Mouse (Mus musculus): ENCODE data around the gene Psmc2. TPM values are rescaled to one million over a fixed set of nuclear protein-coding genes. Genes with fewer than 3 reads are reported as not detected.

The Psmc2 gene
- polyA plus RNA-seq, 1 experiment from 2014 or later: 82.0 TPM

DNA sequence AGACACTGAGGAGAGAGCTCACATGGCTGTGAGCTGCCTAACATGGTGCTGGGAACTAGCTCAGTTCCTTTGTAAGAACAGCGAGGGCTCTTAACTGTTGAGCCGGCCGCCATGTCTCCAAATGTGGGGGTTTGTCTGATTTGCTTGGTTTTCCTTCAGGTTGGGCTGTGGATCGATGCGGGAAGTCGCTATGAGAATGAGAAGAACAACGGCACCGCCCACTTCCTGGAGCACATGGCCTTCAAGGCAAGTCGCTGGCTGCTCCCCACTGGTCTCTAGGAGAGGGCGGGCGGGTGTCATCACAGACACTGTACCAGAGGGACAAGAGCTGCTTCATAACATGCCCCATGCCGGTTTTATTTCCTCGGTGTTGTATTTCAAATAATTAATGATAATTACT is 45.2 kb upstream of the Psmc2 start:
- Histone ChIP-seq H3K4me1 (ENCODE audit: insufficient read depth) (peaks cover 9% of the 10 kb centered on the region), H3K9me3 (ENCODE audit: low read length) (no peaks in the 10 kb centered on the region), H3K4me3 (ENCODE audit: low read depth, low read length) (no peak overlapping the region), H3K9ac (replicated peaks) (no peak overlapping the region), H3K36me3 (replicated peaks; ENCODE audit: insufficient read depth, low read length) (peaks cover 47% of the 10 kb centered on the region), H3K4me2 (ENCODE audit: low read depth, low read length) (no peak overlapping the region), H3K27ac (ENCODE audit: low read depth) (no peak overlapping the region), H3K27me3 (ENCODE audit: insufficient read depth, low read length) (no peaks in the 10 kb centered on the region)
- 83% methylated on average over 13 of the region's 13 CpGs for WGBS (ENCODE audit: insufficient replicate concordance)
- DNase-seq (no peak), ATAC-seq (no peak)
- TF ChIP-seq EP300 (IDR thresholded peaks at IDR 0.05; ENCODE audit: low read depth): no peak
- no peak for TF ChIP-seq CTCF (IDR thresholded peaks at IDR 0.05; ENCODE audit: low read depth)

DNA sequence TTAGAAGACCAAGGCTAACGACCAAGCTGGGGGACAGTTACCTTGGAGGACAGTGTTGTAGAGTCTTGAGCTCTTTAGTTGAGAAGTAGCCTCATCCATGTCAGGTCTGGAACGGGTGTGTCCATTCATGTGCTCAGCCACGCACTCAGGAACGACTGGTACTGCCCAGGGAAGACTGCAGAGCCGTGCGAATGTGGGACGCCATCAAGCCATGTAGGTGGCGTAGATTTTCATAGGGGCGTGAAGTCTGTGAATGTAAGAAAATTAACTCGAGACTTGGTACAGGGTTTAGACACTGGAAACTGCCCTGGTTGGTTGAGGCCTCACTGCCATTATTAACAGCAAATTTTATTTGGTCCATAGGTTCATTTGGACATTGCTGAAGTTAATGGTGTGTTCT is 41.5 kb upstream of the Psmc2 start:
- H3K27ac ChIP-seq (ENCODE audit: low read depth): no peak overlapping the region
- H3K9me3 ChIP-seq (ENCODE audit: low read length): no peaks in the 10 kb centered on the region
- no peak overlapping the region for H3K4me3 ChIP-seq (ENCODE audit: low read depth, low read length)
- DNase-seq (no peak), ATAC-seq (no peak)
- TF ChIP-seq CTCF (IDR thresholded peaks at IDR 0.05; ENCODE audit: low read depth) (no peak), EP300 (IDR thresholded peaks at IDR 0.05; ENCODE audit: low read depth) (no peak)
- no peak overlapping the region for H3K9ac ChIP-seq (replicated peaks)
- WGBS (ENCODE audit: insufficient replicate concordance): 86% methylated on average over 10 of the region's 10 CpGs
- peaks cover 78% of the 10 kb centered on the region for H3K36me3 ChIP-seq (replicated peaks; ENCODE audit: insufficient read depth, low read length)
- H3K4me1 ChIP-seq (ENCODE audit: insufficient read depth): no peaks in the 10 kb centered on the region
- no peaks in the 10 kb centered on the region for H3K27me3 ChIP-seq (ENCODE audit: insufficient read depth, low read length)
- no peak overlapping the region for H3K4me2 ChIP-seq (ENCODE audit: low read depth, low read length)

DNA sequence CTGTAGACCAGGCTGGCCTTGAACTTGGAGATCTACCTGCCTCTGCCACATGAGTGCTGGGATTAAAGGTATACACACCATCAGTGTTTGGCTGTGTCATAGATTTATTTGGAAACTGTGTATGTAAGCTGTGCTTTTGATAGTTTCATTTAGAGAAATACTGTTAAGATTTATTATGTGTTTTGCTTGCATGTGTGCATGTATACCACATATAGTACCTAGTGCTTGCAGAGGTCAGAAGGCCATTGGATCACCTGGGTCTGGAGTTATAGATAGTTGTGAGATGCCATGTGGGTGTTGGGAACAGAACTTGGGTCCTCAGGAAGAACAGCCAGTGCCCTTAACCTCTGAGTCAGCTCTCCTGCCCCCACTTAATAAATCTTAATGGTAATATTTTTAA is 40.4 kb upstream of the Psmc2 start:
- no peaks in the 10 kb centered on the region for H3K4me1 ChIP-seq (ENCODE audit: insufficient read depth)
- ATAC-seq (no peak), DNase-seq (no peak)
- TF ChIP-seq CTCF (IDR thresholded peaks at IDR 0.05; ENCODE audit: low read depth) (no peak), EP300 (IDR thresholded peaks at IDR 0.05; ENCODE audit: low read depth) (no peak)
- no peak overlapping the region for H3K27ac ChIP-seq (ENCODE audit: low read depth)
- H3K36me3 ChIP-seq (replicated peaks; ENCODE audit: insufficient read depth, low read length): peaks cover 75% of the 10 kb centered on the region
- no peaks in the 10 kb centered on the region for H3K27me3 ChIP-seq (ENCODE audit: insufficient read depth, low read length)
- no peaks in the 10 kb centered on the region for H3K9me3 ChIP-seq (ENCODE audit: low read length)
- no peak overlapping the region for H3K9ac ChIP-seq (replicated peaks)
- no peak overlapping the region for H3K4me3 ChIP-seq (ENCODE audit: low read depth, low read length)
- no peak overlapping the region for H3K4me2 ChIP-seq (ENCODE audit: low read depth, low read length)

DNA sequence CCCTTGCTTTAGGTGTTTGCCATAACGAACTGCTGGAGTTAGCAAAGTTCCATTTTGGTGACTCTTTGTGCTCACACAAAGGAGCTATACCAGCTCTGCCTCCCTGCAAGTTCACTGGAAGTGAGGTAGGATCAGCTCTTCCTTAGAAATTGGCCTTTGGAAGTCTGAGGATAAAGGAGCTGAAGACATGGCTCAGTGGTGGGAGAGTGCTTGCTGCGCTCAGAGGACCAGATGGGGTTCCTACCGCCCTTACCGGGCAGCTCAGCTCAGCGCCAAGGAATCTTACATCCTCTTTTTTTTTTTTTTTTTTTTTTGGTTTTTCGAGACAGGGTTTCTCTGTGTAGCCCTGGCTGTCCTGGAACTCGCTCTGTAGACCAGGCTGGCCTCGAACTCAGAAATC is 39.1 kb upstream of the Psmc2 start:
- H3K4me1 ChIP-seq (ENCODE audit: insufficient read depth): no peaks in the 10 kb centered on the region
- no peak overlapping the region for H3K27ac ChIP-seq (ENCODE audit: low read depth)
- no peaks in the 10 kb centered on the region for H3K9me3 ChIP-seq (ENCODE audit: low read length)
- WGBS (ENCODE audit: insufficient replicate concordance): 85% methylated on average over 7 of the region's 8 CpGs
- H3K36me3 ChIP-seq (replicated peaks; ENCODE audit: insufficient read depth, low read length): peaks cover 67% of the 10 kb centered on the region
- no peak overlapping the region for H3K9ac ChIP-seq (replicated peaks)
- no peak overlapping the region for H3K4me3 ChIP-seq (ENCODE audit: low read depth, low read length)
- DNase-seq (no peak), ATAC-seq (no peak)
- no peak overlapping the region for H3K4me2 ChIP-seq (ENCODE audit: low read depth, low read length)
- no peaks in the 10 kb centered on the region for H3K27me3 ChIP-seq (ENCODE audit: insufficient read depth, low read length)
- TF ChIP-seq CTCF (IDR thresholded peaks at IDR 0.05; ENCODE audit: low read depth) (no peak), EP300 (IDR thresholded peaks at IDR 0.05; ENCODE audit: low read depth) (no peak)

GRCm38 (mm10) chr5:21768506-21768905 is 16.6 kb upstream of the Psmc2 start:
- no peak for ATAC-seq
- Histone ChIP-seq H3K9me3 (ENCODE audit: low read length) (no peaks in the 10 kb centered on the region), H3K36me3 (replicated peaks; ENCODE audit: insufficient read depth, low read length) (peaks cover 50% of the 10 kb centered on the region), H3K4me1 (ENCODE audit: insufficient read depth) (no peaks in the 10 kb centered on the region), H3K9ac (replicated peaks) (no peak overlapping the region), H3K27me3 (ENCODE audit: insufficient read depth, low read length) (no peaks in the 10 kb centered on the region), H3K27ac (ENCODE audit: low read depth) (no peak overlapping the region), H3K4me3 (ENCODE audit: low read depth, low read length) (no peak overlapping the region), H3K4me2 (ENCODE audit: low read depth, low read length) (no peak overlapping the region)
- no peak for TF ChIP-seq EP300 (IDR thresholded peaks at IDR 0.05; ENCODE audit: low read depth)
- TF ChIP-seq CTCF (IDR thresholded peaks at IDR 0.05; ENCODE audit: low read depth): no peak
- 56% methylated on average over 4 of the region's 4 CpGs for WGBS (ENCODE audit: insufficient replicate concordance)
- DNase-seq: no peak

GRCm38 (mm10) chr5:21769841-21770240 is 15.2 kb upstream of the Psmc2 start:
- H3K4me1 ChIP-seq (ENCODE audit: insufficient read depth): no peaks in the 10 kb centered on the region
- no peak overlapping the region for H3K4me2 ChIP-seq (ENCODE audit: low read depth, low read length)
- H3K9ac ChIP-seq (replicated peaks): no peak overlapping the region
- no peak overlapping the region for H3K27ac ChIP-seq (ENCODE audit: low read depth)
- 88% methylated on average over 6 of the region's 6 CpGs for WGBS (ENCODE audit: insufficient replicate concordance)
- no peaks in the 10 kb centered on the region for H3K9me3 ChIP-seq (ENCODE audit: low read length)
- H3K36me3 ChIP-seq (replicated peaks; ENCODE audit: insufficient read depth, low read length): peaks cover 50% of the 10 kb centered on the region
- ATAC-seq (no peak), DNase-seq (no peak)
- no peaks in the 10 kb centered on the region for H3K27me3 ChIP-seq (ENCODE audit: insufficient read depth, low read length)
- H3K4me3 ChIP-seq (ENCODE audit: low read depth, low read length): no peak overlapping the region
- no peak for TF ChIP-seq EP300 (IDR thresholded peaks at IDR 0.05; ENCODE audit: low read depth)
- TF ChIP-seq CTCF (IDR thresholded peaks at IDR 0.05; ENCODE audit: low read depth): no peak

DNA sequence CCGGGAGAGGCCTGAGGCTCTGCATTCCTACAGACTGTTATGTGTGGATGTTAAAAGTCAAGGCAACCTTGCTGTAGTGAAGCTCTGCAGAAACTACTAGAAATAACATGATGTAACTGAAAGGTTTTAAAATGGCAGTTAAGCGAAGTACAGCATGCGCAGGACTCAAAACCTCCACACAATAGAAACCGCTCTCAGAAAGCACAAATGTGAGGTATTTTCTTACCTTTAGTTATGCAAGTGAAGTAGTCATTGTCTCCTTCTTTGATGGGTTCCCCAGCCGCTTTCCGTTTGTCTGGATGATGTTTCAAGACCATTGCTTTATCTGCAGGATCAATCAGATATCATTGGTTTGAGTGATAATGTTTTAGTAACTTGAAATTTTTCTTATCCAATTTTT is 8.6 kb upstream of the Psmc2 start:
- no peaks in the 10 kb centered on the region for H3K4me1 ChIP-seq (ENCODE audit: insufficient read depth)
- no peak for ATAC-seq
- 90% methylated on average over 6 of the region's 6 CpGs for WGBS (ENCODE audit: insufficient replicate concordance)

More for the DNA sequence above, 8.6 kb upstream of the Psmc2 start:
- Histone ChIP-seq H3K36me3 (replicated peaks; ENCODE audit: insufficient read depth, low read length) (peaks cover 46% of the 10 kb centered on the region), H3K4me3 (ENCODE audit: low read depth, low read length) (no peak overlapping the region), H3K27me3 (ENCODE audit: insufficient read depth, low read length) (no peaks in the 10 kb centered on the region), H3K27ac (ENCODE audit: low read depth) (no peak overlapping the region), H3K4me2 (ENCODE audit: low read depth, low read length) (no peak overlapping the region), H3K9me3 (ENCODE audit: low read length) (no peaks in the 10 kb centered on the region), H3K9ac (replicated peaks) (no peak overlapping the region)
- TF ChIP-seq EP300 (IDR thresholded peaks at IDR 0.05; ENCODE audit: low read depth): no peak
- TF ChIP-seq CTCF (IDR thresholded peaks at IDR 0.05; ENCODE audit: low read depth): no peak
- no peak for DNase-seq

Measured in liver, postnatal 0 days (tissue).